Mouse (Mus musculus) embryo, embryonic 11 days (tissue): ENCODE data around the gene Txnrd1.
A peak's percentile ranks its signal among the peaks of the same experiment; 100 is the strongest.

Experiments used
- DNase-seq: peaks from one replicate; pipeline ENCODE4 v3.0.0-alpha.2; 2015

Txnrd1 gene

DNA sequence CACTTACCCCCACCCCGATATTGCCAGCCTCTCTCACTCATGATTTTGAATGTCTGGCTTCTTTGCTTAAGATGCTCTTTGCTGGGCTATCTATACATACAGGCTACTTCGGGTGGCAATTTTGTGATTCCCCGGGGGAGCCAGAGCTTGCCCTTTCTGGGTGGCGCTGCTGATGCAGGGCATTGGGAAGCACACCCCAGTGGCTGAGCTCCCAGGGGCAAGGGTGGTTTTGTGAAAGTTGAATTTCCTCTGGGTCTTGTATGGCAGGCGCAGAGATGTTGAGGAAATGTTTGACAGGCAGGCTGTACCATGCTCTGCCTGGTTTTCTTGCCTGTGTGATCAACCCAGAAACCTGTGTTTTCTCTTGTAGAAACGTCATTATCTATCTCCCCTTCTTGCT is 15.1 kb upstream of the Txnrd1 start:
- no peak for DNase-seq

DNA sequence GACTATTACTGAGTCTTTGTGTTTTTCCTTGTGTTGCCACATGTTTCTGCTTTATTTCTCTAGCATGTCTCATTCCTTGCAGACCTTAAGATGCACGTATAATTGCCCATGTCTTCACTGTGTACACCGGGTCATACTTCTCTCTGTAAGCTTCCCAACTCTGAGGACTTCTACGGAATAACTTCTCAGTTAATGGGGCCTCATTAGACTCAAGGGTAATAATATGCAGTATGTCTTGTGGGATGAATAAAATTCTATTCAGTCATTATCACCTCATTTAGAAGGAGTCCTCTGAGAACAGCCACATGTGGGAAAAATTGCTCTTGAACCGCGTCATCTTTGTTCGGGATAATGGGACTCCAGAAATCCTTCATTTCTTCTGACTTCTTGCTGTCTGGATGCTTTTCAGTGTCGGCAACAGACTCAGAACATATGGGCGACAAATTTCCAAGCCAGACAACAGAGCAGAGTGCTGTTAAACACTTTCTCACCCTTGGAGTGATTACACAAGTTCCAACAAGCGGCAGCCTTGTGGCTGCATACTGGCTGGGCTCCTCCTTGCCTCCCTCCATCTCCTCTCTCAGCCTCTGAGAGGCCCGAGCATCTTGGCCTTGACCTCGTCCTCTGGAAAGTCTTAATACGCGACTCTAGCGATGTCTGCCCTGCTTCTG is 10.5 kb upstream of the Txnrd1 start:
- DNase-seq = no peak

DNA sequence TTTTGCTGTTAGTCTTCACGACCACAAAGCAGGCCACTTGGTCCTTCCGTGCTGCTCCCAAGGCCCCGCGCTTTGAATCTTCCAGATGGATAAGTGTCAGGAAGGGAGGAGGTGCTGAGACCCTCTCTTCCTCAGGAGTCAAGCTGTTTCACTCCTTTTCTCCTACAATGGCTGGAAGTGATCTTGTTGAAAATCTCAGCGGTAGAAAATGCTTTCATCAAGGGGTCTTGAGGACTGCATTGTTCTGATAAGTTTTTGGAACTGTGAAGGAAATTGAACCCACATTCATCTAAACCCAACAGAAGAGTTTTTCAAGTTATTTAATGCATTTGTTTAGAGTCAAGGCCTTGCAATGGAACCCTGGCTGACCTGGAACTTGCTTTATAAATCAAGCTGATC is 10.0 kb upstream of the Txnrd1 start:
- no peak for DNase-seq

DNA sequence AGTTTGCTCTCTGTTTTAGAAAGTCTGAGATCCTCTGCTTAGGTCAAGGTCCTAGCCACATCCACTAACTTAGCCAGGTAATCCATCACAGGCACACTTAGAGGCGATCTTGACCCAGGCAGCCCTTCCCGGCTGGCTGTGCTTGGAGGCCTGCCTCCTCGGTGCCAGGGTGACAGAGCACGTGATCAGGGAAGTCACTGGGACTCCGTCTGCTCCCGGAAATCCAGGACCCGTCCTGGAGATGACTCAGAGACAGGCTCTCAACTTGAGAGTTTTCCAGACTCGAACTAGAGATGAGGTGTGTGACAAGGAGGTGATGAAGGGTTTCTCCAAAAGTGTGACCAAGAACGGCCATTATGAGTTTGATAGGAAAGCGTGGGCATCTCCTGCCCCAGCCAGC is 9.2 kb upstream of the Txnrd1 start:
- no peak for DNase-seq

DNA sequence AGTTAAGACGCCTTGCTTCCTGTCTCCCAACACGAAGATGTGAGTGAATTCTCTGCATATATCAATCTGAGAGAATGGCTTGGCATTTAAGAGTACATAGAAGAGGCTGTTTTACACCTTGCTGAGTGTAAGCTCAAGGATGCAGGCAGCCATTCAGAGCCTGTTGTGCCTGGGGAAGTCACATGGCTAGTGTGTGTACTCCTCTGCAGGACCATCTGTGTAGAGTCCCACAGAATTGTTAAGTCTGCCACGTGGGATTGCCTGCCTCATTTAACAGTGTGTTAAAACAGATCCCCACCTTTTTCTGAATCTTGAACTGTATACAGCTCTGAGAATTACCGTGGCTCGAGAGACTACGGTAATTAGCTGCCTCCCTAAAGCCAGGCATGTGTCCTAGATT is 7.2 kb upstream of the Txnrd1 start:
- DNase-seq = no peak

DNA sequence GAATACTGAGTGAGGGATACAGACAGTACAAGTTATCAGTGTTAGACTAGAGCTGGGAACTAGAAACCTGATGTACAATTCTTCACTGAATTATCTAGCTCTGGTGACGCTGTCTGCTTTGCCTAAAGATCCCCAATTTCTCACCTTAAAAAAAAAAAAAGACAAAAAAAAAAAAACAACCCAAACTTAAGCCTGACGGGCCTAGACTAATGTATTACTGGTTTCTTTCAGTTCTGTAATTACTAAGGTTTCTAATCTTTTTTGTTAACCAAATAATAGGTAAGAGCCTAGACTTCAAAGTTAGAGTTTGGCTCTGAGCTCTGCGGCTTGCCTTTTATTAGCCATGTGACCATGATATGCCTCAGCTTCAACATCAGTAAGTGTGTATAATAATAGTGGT is 2.1 kb downstream of the Txnrd1 start:
- DNase-seq = no peak

DNA sequence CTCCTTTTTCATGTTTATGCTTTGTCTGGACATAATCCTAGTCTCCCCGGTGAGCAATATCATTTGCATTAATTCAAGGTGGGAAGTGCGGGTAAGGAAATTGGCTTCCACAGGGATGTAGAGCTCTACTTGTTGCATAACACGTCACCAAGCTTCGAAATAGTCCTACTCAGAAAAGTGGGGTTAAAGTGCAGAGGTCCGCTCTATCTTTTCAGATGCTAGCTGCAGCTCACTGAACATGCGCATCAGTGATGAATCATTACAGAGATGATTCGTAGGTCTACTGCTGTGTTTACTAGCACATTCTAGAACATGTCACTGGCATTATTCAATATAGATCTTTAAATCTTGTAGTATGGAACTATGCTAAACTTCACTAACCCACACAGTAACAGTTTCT is 4.6 kb downstream of the Txnrd1 start:
- no peak for DNase-seq

DNA sequence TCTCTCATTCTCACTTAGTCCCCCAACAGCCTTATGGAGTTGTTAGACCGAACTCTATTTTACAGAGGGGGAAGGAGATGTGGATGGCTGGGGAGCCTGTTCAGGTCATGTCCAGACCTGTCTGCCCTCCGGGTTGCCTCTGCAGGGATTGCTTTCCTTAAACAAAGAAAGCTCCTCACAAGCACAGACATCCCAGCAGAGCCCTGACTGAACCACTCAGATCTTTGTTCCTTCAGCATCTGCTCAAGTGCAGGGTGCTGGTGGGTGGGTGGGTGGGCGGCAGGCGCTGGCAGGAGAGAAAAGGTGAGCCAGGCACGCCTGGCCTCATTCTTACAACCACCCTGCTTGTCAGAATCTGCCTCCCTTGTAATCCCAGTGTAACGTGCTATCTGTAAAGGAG is 10.3 kb downstream of the Txnrd1 start:
- no peak for DNase-seq

DNA sequence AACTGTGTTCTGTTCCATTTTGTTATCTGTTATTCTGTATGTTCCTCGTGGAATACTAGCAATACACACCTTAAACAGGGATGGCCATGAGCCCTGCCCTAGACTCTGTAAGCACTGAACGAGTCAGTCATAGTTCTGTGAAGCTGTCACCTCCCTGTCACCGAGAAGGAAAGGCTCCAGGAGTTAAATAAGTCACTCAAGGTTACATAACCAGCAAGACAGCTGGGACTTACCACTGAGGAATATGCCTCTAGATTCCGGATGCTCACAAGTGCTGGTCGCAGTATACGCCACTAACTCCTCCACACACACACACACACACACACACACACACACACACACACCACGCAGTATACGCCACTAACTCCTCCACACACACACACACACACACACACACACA is 11.0 kb downstream of the Txnrd1 start:
- no peak for DNase-seq

DNA sequence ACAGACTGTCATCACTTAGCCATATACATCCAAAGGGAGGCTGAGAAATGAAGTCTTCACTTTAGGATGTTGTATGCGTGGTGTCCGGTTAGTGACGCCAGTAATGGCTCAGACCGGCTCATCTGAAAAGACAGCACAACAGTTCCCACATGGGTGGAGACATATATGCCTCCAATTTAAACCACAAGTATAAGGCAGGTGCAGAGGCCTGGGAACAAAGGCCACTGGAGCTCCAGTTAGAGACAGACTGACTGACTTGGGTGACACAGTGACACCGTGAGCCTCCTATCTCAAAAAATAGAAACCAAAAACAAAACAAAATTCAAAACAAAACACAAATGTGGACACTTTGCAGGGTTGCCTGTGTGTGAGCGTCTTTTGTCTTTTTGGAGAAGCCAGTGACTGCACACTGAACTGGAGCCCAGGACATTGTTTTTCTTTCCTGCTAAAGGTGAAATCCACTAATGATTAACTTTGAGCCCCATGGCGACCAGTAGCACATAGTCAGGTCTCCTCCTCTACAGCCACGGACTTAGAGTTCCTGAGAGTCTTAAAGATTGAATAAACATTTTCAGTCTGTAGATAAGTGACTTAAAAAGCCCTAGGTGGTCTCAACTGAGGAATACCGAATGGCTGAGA is 14.2 kb downstream of the Txnrd1 start:
- no peak for DNase-seq

DNA sequence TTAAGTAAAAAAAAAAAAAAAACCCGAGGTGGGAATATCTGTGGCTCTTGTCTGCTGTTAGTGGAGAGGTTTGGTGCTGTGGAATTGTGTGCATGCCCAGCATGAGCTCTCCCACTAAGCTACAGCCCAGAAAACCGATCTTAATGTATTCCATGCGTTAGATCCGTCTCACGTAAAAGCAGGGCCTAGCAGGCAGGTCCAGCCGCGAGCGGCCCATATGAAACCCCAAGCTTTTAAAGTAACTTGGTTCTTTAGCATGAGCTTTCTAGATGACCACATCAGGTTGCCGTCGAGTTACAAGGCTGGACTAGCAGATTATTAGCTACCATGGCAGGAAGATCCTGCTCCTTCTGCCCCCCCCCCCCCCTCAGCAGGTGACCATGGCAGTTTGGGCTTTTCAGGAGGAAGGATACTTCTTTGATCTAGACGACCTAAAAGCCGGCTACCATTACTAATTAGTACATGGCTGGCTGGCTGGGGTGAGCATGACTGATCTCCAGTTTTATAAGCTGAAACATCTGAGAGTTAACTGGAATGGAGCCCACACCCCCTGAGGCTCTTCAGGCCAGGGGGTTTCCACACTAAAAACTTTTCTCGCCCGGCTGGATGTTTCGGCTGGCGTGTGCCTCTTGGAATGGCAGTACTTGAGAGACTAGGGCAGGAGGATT is 16.1 kb downstream of the Txnrd1 start:
- no peak for DNase-seq

DNA sequence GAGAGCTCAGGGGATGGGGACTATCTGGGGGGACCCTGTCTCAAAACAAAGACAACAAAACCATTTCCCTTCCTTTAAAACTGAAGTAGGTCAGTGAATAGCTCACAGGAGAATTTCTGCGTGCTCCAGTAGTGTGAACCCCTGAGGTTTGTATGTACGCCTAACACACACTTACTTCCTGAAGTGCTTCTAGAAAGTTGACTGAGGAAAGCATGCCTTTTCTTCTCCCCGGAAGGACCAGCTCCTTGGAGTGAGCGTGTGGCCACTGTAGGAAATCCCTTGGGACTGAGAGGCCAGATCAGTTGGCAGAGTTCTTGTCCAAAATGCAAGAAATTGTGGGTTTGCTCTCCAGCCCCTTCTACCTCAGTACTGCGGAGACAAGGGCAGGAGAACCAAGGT is 16.6 kb downstream of the Txnrd1 start:
- DNase-seq = no peak

DNA sequence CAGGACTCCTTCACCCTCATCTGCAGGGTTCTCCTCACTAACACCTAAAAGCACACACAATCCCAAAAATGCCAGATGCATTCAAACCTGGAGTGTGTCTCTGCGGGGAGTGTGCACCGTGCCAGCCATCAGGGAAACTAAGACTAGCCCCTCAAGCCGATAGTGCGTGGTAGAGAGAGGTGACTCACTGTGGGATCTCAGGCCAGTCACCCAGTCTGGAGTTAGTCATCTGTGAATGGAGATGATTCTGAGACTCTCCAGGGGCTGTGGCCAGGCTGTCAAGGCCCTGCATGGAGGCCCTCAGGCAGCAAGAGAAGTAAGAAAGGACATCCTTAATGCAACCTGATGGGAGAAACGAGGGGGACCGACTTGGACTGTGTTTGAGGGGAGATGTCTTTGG is 18.0 kb downstream of the Txnrd1 start:
- no peak for DNase-seq

DNA sequence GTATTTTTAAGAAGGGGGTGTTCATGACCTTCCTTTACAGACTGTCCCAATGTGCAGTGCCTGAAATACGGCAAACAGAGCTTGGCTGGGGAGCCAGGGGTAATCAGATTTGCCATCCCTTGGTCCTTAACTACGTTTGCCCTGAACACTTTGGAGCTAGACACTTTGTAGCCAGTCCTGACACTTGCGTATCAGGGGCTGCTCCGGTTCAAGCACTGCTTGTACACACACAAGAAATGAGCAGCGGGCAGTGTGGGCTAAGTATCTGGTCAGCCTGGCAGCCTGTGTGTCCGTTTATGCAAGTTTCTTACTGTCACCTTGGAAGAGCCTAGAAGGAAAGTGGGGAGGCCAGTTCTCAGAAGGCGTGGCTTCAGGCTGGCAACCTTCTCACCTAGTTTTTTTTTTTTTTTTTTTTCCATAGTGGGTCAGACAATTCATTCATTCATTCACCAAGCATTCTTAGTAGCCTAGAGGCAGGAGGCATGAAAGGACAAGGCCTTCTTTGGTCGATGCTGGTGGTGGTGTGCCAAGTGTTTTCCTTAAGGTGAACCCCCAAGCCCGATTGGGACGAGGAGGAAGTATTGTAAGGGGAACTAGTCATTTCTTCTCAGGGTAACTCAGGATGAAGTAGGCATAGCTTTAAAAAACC is 24.4 kb downstream of the Txnrd1 start:
- DNase-seq = no peak

DNA sequence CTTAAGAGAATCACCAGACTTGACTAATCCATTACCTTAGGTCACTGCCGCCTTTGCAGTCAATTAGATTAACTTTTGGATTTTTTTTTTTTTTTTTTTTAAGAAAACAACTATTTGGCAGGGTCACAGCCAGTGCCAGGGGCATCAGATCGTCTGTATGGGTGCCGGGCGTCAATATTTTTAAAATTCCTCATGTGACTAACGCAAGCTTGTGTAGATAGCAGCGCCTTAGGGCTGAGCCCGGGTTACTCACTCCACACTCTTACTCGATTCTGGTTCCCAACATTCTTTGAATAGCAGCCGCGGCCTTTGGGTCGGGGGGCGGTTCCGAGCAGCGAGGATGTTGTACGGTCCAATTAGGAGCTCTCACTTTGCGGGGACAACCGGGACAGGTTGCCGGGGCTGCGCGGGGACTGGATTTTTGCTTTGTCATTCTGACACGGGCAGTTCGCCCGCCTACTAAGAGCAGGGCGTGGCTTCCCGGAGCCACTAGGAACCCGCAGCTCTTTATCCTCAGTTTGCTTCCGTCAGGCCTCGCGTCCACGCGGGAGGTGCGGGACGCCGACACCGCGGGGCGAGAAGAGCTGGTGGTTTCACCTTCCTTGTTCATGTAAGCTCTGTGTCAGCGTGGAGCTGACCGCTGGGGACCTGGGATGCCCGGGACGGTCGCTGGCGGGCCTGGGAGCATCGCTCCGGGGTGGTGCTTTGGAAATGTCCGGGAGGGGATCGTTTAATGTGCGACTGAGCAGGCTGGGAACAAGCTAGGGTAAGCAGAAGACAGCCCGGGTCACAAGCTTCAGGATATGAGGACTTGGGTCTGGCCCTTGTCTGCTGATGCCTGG is 25.2 kb downstream of the Txnrd1 start:
- DNase-seq = peak; percentile 95

DNA sequence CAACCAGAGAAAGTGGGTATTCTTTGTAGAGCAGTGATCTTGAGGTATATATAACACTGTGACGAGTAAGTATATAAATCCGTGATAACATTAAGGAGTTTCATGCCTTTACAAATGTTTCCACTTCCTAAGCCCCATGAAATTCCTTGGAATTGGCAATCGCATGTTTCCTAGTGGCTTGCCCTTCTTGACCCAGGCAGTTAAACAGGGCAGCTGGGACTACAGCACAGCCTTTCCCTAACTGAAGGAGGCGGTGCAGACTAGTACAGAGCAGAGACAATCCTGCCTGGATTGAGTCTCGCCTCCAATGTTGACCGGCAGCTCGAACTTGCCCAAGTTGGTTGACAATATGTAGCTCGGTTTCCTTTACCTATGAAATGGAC is 25.8 kb downstream of the Txnrd1 start:
- DNase-seq = peak; percentile 73

DNA sequence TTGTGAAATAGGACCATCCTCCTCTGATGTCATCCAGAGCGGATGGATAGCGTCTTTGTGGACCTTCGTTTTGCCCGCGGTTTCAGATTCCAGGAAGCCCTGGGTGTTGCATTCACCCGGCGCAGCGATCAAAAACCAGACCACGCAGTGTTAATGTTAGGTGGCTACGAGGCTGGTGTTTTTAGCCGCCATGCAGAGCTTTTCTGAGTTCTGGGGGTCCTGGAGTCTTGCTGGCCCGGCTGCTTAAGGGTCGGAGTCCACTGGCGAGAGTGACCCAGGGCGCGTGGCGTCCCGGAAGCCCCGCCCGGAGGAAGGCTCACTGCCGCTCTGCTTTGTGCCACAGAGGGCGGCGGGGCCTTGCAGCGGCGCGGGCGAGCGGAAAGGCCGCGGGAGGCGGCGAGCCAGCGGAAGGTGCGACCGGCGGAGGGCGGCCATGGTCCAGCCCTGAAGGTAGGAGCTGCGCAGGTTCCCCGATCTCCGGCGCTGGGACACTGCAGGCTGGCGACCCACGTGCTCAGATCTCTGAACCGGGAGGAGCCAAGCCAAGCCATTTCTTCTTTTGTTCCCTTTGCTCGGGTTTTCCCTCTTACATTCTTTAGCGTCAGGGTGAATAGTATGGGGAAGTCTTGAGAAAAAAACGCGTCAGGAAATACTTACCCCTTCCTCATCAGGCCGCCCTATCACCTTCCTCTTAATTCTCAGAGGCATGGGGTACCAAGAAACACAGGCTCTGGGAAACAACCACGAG is 26.6 kb downstream of the Txnrd1 start:
- DNase-seq = peak; percentile 87

DNA sequence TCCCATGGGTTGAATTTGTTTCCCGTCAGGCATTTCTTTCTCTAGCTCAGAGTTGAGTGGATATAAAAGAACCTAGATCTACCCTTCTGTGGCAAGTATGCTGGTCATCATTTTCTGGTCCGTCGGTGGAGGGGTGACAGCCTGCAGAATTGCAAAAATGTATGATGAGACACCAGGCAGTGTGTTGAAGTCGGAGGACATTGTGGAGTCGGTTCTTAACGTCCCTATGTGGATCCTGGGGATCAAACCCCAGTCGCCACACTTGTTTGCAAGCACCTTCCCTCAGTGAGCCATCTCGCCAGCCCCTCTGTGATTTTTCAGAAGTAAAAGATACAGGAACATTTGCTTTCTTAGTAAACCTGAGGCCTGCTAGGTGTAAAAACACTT is 27.2 kb downstream of the Txnrd1 start:
- no peak for DNase-seq

DNA sequence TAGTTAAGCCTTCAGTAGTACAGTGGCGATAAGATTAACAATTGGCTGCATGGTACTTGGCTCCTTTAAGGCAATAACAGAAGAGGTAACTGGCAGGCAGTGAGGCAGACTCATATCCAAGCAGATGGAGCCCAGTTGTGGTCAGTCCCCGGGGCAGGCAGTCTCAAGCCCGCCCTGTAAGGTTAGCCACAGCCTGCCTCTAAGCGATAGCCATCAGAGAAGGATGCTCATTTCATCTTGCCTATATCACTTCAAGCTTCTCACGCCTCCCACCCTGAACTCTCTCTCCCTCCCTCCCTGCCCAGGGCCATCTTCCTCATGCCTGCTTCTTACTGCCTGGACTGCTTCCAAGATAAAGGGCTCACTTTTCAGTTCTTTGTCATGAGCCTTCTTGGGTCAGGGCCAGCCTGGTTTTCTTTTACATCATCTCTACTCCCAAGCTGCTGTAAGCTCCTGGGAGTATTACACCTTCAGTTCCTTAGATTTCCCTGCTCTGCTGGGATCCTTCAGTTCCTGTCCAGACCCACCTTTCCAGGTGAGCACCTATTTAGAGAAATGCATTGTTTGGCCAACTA is 29.4 kb downstream of the Txnrd1 start:
- DNase-seq = no peak

DNA sequence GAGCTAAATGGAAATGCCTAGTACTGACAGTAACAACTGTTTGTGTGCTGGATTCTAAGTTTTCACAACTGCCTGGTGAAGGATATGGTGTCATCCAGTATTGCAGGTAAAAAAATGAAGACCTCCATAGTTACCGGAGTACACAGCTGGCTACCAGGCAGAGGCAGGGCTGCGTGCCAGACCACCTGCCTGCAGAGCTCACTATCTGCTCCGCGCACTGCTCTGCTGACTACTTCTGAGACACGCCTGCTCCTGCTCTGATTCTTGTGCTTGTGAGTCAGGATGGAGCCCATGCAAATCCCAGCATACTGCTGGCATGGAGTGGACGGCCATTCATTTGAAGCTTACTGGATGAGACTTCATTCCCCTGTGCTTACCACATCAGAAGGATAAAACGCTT is 30.1 kb downstream of the Txnrd1 start:
- DNase-seq = no peak

DNA sequence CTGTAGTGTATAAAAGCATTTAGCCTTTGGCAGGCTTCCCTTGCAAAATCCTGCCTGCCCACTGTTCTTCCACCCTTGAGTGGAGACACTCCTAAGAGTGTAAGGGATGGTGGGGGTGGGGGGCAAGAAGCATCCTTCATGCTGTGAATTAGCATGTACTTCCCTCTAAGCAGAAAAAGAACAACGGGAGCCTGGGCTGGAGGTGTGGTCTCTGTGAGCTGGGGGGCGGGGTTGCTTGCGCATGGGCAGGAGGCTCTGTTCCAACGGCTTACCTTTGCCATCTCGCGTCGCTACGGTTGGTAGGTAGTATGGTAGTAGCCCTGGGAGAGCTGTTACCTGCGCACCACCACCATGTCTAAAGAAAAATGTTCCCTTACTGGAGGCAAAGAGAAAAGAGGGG is 32.6 kb downstream of the Txnrd1 start, which contains the start of gene Eid3:
TSS of gene Eid3 (plus strand) at position 271 of the 400 bp plus-strand sequence.
- DNase-seq = no peak

DNA sequence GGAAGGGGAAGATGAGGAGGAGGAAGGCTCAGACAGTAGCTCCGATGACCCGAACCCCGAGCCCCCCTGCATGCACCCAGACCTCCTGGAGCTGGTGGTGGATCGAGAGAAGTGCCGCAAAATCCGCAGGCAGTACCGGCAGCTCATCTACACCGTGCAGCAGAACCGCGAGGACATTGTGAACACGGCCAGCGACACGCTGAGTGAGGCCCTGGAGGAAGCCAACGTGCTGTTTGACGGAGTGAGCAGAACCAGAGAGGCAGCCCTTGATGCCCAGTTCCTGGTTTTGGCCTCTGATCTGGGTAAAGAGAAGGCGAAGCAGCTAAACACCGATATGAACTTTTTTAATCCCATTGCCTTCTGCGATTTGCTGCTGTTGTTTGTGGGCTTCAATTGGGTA is 33.1 kb downstream of the Txnrd1 start:
- DNase-seq = no peak
